Mouse (Mus musculus): ENCODE measurements at regions not wholly inside any gene's neighbourhood (a gene's known extent, or its start where the extent isn't known, plus 50 kb on each side); places are given as distances from the start of the nearest gene placed in this dataset.

DNA sequence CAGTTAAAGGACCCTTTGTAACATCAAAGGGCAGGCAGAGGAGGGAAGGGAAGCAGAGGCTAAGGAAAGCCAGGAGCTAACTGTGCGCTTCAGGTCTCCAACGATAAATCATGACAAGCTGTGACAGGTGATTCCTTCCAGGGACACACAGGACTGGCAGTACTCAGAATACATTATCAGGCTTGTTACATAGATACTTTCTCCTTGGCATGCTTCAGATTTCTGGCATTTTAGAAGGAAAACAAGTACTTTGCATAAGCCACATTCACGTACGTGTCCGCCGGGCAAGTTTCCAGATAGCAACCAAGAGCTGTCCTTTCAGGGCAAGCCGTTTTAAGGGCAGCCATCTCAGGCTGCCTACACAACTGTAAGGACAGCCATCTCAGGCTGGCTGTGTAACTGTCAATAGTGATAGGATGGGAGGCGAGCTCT, 56.9 kb upstream of the Tgm3 start:
- DNase-seq, result peak; percentile 30

GRCm38 (mm10) chr2:129958120-129958519, 54.0 kb upstream of the Tgm3 start:
- DNase-seq, result no peak

- no peak for DNase-seq
These were observed 51.8 kb upstream of the Tgm3 start for GRCm38 (mm10) chr2:129960364-129960763.

- DNase-seq, result no peak
These were observed 50.6 kb upstream of the Tgm3 start for GRCm38 (mm10) chr2:129961522-129961921.

Measured in lung, postnatal 36 days (tissue).